Mouse (Mus musculus) bone marrow, adult 2 months (tissue): ENCODE measurements at regions not wholly inside any gene's neighbourhood (a gene's known extent, or its start where the extent isn't known, plus 50 kb on each side); places are given as distances from the start of the nearest gene placed in this dataset.

Source experiments
- H3K27ac ChIP-seq: fragments of 200-500 bp; 2 replicates; pipeline ENCODE4 v1.5.1; 2012; ENCODE audit warnings: low read depth, mild to moderate bottlenecking, control low read depth, inconsistent platforms, low read length; ENCODE audit not compliant: control insufficient read depth, poor library complexity, insufficient read depth
- H3K4me1 ChIP-seq: fragments of 200-500 bp; 2 replicates; pipeline ENCODE4 v1.6.1; 2011; ENCODE audit warnings: low read length; ENCODE audit not compliant: control insufficient read depth, insufficient read depth
- H3K4me3 ChIP-seq: fragments of 200-500 bp; replicated peaks from 2 replicates; pipeline ENCODE3; 2011; ENCODE audit warnings: mild to moderate bottlenecking, low read depth, low read length, control low read depth; ENCODE audit not compliant: control insufficient read depth
- CTCF ChIP-seq: fragments of 200-500 bp; IDR thresholded peaks from 2 replicates; pipeline ENCODE4 v1.5.1; 2011; ENCODE audit warnings: low read length, control low read depth; ENCODE audit not compliant: control insufficient read depth, insufficient read depth
- POLR2A ChIP-seq: fragments of 200-500 bp; IDR thresholded peaks from 2 replicates; pipeline ENCODE4 v1.6.1; 2011; ENCODE audit warnings: low read depth, mild to moderate bottlenecking, control low read depth, low read length, borderline replicate concordance; ENCODE audit not compliant: control insufficient read depth
- WGBS: fragments of 180-500 bp; shearing (Covaris S2); methylation state at CpG from one replicate; pipeline ENCODE4 v1.1.7; 2018; 5-methylcytosine and 5-hydroxymethylcytosine counted together

- WGBS: 7% methylated on average over 3 of the region's 3 CpGs
- Histone ChIP-seq H3K27ac (no peak overlapping the region), H3K4me1 (peaks cover 4% of the 10 kb centered on the region; the same call in 1 of the 2 replicates), H3K4me3 (no peak overlapping the region)
- TF ChIP-seq POLR2A (no peak), CTCF (no peak)
Observed at GRCm38 (mm10) chr10:98781888-98782351, 132.3 kb upstream of the Atp2b1 start.

- TF ChIP-seq POLR2A (no peak), CTCF (no peak)
Observed at GRCm38 (mm10) chr10:98785411-98785810, 128.8 kb upstream of the Atp2b1 start.

DNA sequence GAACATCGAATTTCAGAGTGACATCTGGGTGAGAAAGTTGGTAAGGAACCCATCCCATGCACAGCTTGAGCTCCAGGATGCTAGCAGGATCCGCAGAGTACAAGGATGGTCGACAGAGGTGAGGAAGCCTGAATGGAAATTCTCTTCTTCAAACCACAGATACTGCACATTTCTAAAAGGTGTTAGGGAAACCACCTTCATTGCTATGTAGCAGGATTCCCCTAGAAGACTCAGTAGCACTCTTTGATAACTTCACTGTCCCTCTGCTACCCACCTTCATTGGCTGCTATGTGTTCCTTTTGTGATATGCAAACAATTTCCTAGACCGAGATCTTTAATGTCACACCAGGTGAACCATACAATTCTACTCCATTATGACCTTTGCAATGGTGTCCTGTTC is 128.1 kb upstream of the Atp2b1 start:
- TF ChIP-seq POLR2A (no peak), CTCF (no peak)
- H3K4me1 ChIP-seq: peaks cover 1% of the 10 kb centered on the region; the same call in 1 of the 2 replicates
- no peak overlapping the region for H3K4me3 ChIP-seq
- WGBS: 77% methylated on average over 4 of the region's 4 CpGs
- H3K27ac ChIP-seq: no peak overlapping the region

More at GRCm38 (mm10) chr10:98785411-98785810, 128.8 kb upstream of the Atp2b1 start:
- peaks cover 1% of the 10 kb centered on the region; the same call in 1 of the 2 replicates for H3K4me1 ChIP-seq
- H3K4me3 ChIP-seq: no peak overlapping the region
- WGBS: 5% methylated on average over 1 of the region's 1 CpGs
- H3K27ac ChIP-seq: no peak overlapping the region

- no peak overlapping the region for H3K27ac ChIP-seq
- TF ChIP-seq POLR2A (no peak), CTCF (no peak)
- WGBS: 85% methylated on average over 9 of the region's 9 CpGs
- no peaks in the 10 kb centered on the region; the same call in 1 of the 2 replicates for H3K4me1 ChIP-seq
- no peak overlapping the region for H3K4me3 ChIP-seq
Observed at GRCm38 (mm10) chr10:98789763-98790162, 124.4 kb upstream of the Atp2b1 start.

DNA sequence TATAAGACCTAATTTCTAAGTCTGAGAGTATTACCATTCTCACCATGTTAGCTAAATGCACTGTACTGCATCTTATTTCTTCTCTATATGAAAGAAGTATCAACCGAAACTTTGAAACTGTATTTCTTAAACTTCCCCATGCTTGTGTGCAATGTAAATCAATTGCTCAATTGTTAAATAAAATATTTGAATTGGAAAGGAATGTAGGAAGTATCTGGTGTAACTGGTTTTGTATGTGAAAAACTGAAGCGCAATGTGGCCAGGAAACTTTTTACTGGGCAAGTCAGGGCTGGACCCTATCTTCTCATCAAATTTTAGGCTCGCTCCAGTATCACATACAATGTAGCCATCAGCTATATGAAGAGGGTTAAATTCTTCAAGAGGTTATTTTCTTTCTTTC is 123.8 kb upstream of the Atp2b1 start:
- WGBS: 67% methylated on average over 3 of the region's 3 CpGs
- no peak overlapping the region for H3K4me3 ChIP-seq
- H3K27ac ChIP-seq: no peak overlapping the region
- TF ChIP-seq POLR2A (no peak), CTCF (no peak)
- no peaks in the 10 kb centered on the region; the same call in 1 of the 2 replicates for H3K4me1 ChIP-seq

DNA sequence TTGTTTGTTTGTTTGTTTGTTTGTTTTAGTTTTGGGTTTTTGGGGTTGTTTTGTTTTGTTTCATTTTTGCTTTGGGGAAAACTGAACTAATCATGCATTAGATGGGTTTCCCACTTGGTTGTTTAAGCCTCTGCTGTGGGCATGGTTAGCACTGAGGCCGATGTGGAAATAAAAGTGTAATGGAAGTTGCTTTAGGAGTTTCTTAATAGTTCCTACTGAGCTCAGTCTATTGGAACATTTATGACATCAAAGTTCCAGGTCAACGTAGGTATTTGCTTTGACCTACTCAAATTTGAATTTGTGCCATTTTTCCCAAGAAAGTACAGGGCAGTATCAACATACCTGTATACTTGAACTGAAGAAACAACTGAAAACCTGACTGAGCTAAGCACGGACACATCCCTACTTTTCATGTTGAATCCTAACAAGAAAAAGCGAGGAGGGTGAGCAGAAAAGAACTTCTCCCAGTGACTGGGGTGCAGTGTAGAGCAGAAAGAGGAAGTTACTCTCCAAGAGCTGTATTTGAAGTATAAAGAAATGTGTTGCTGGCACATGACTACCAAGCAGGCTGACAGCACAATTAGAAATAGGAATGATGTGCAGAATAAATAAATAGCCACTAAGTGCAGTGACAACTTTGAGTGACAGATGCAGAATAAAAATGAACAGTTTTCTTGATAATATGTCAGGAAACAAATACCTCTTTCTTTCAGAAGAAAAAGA is 122.0 kb upstream of the Atp2b1 start:
- Histone ChIP-seq H3K4me1 (no peaks in the 10 kb centered on the region; the same call in 1 of the 2 replicates), H3K27ac (no peak overlapping the region), H3K4me3 (no peak overlapping the region)
- TF ChIP-seq CTCF (no peak), POLR2A (no peak)
- WGBS: 22% methylated on average over 4 of the region's 4 CpGs

DNA sequence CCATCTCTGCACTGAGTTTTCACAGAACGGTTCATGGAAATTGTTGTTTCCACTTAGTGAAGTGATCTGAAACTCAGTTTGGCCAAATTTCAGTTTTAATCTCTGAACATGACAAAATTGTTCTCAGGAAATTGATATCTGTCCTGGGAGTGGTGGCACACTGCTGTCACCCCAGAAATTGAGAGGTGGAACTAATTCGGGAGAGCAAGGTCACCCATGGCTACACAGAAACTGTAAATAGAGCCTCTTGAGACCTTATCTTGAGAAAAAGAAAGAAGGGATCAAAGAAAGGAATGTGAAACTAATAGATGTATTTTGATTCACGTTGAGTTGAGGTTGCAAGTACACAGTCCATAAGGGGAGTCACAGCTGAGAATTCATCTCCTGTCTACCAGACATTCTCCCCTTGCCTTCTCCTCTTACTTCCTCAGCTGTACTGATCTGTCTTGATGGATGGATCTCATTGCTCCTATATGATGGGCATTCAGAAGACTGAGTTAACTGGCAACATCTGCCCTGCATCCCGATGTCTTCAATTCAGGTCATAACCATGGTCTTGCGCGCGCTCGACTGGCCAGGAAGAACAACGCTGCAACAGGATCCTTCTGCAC is 120.2 kb upstream of the Atp2b1 start:
- H3K27ac ChIP-seq: no peak overlapping the region
- TF ChIP-seq POLR2A: no peak
- 82% methylated on average over 9 of the region's 9 CpGs for WGBS

DNA sequence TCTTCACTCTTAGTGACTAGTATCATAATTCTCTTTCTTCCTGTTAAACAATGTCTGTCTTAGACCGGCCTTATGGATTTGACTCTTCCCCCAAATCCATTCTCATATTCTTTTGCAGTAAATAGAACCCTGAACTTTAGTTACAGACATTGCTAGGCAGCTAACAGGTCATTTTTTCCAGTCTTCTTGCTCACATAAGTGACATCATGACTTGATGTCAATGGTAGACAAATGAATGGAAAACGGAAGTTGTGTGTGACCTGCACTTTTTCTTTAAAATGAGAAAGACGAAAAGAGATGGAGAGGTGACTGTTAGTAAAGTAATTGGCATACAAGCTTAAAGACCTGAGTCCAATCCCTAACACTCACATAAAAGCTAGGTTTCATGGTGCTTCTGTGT is 118.2 kb upstream of the Atp2b1 start:
- Histone ChIP-seq H3K4me1 (no peaks in the 10 kb centered on the region; the same call in 1 of the 2 replicates), H3K27ac (no peak overlapping the region), H3K4me3 (no peak overlapping the region)
- TF ChIP-seq CTCF (no peak), POLR2A (no peak)
- 82% methylated on average over 3 of the region's 3 CpGs for WGBS

More for the DNA sequence above, 120.2 kb upstream of the Atp2b1 start:
- no peak overlapping the region for H3K4me3 ChIP-seq
- no peaks in the 10 kb centered on the region; the same call in 1 of the 2 replicates for H3K4me1 ChIP-seq
